Mouse (Mus musculus) testis, adult 2 months (tissue): ENCODE data around the gene Parva. TPM values are rescaled to one million over a fixed set of nuclear protein-coding genes. Genes with fewer than 3 reads are reported as not detected.

ENCODE experiments used
- H3K27ac ChIP-seq: fragments of 200-500 bp; 2 replicates; pipeline ENCODE4 v1.5.1; 2012; ENCODE audit warnings: low read depth, low read length; ENCODE audit not compliant: control insufficient read depth, insufficient read depth
- H3K27me3 ChIP-seq: fragments of 200-500 bp; 2 replicates; pipeline ENCODE4 v1.6.1; 2012; ENCODE audit warnings: mild to moderate bottlenecking, low read length, moderate library complexity; ENCODE audit not compliant: control insufficient read depth, insufficient read depth
- H3K36me3 ChIP-seq: fragments of 200-500 bp; 2 replicates; pipeline ENCODE4 v1.6.1; 2012; ENCODE audit warnings: mild to moderate bottlenecking, low read length; ENCODE audit not compliant: control insufficient read depth, insufficient read depth
- H3K4me1 ChIP-seq: fragments of 200-500 bp; 2 replicates; pipeline ENCODE4 v1.6.1; 2012; ENCODE audit warnings: low read length; ENCODE audit not compliant: control insufficient read depth, insufficient read depth
- H3K4me3 ChIP-seq: fragments of 200-500 bp; 2 replicates; pipeline ENCODE4 v1.5.1; 2012; ENCODE audit warnings: low read depth, mild to moderate bottlenecking, low read length, moderate library complexity, mixed read lengths; ENCODE audit not compliant: control insufficient read depth
- CTCF ChIP-seq: fragments of 200-500 bp; IDR thresholded peaks from 2 replicates; pipeline ENCODE4 v1.5.1; 2012; ENCODE audit warnings: low read depth, mild to moderate bottlenecking, inconsistent platforms, low read length, moderate library complexity; ENCODE audit not compliant: control insufficient read depth, insufficient read depth, insufficient replicate concordance
- POLR2A ChIP-seq: fragments of 200-500 bp; IDR thresholded peaks from 2 replicates; pipeline ENCODE4 v1.6.1; 2012; ENCODE audit warnings: low read depth, mild to moderate bottlenecking, inconsistent platforms, low read length, moderate library complexity; ENCODE audit not compliant: control insufficient read depth
- polyA plus RNA-seq: library from polyadenylated mRNA; depleted of rRNA; stranded (reverse); fragments of >200 nt; gene quantifications from 2 replicates; pipeline ENCODE4 v1.2.3, GENCODE M21; 2012

Gene Parva
- polyA plus RNA-seq, 1 experiment = 5.4 TPM

DNA sequence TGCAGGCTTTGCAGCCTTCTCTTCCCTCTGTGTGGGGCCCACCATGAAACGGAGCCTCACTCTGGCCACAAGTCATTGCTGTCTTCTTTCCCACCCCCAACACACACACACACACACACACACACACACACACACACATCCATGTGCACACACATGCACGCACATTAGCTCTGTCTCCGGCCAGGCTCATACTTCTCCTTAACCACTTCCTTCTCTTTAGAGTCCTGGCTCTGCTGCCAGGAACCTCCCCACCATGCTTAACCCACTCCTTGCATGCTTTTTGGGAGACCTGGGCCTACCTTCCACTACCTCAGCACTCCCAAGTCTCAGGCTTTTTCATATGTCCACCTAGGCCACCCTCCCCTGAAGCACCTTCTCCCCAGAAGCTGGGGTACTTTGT, 76.6 kb downstream of the Parva start:
- Histone ChIP-seq H3K4me3 (no peak overlapping the region), H3K36me3 (no peaks in the 10 kb centered on the region), H3K27me3 (no peaks in the 10 kb centered on the region), H3K4me1 (no peaks in the 10 kb centered on the region), H3K27ac (no peak overlapping the region)
- TF ChIP-seq CTCF (no peak), POLR2A (no peak)

DNA sequence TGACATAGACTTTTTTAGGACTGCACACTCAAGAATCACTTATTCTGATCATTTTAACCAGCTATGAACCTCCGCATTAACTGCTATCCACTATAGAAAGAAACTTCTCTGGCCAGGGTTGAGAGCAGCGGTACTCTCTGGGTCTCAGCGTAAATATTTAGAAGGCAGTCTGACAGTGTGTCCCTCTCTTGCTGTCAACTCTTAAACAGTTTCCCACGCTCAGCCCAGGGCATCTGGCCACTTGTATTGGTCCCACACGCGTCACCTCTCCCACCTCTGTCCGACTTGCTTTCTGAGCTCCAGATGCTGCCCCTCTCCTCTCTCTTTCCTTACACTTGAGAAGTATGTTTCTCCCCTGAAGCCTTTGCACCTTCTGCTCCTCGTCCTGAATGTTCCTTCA, 81.8 kb downstream of the Parva start:
- no peaks in the 10 kb centered on the region for H3K27me3 ChIP-seq
- H3K4me3 ChIP-seq = no peak overlapping the region
- no peaks in the 10 kb centered on the region for H3K4me1 ChIP-seq
- no peak overlapping the region for H3K27ac ChIP-seq
- H3K36me3 ChIP-seq = no peaks in the 10 kb centered on the region
- no peak for TF ChIP-seq POLR2A
- no peak for TF ChIP-seq CTCF

DNA sequence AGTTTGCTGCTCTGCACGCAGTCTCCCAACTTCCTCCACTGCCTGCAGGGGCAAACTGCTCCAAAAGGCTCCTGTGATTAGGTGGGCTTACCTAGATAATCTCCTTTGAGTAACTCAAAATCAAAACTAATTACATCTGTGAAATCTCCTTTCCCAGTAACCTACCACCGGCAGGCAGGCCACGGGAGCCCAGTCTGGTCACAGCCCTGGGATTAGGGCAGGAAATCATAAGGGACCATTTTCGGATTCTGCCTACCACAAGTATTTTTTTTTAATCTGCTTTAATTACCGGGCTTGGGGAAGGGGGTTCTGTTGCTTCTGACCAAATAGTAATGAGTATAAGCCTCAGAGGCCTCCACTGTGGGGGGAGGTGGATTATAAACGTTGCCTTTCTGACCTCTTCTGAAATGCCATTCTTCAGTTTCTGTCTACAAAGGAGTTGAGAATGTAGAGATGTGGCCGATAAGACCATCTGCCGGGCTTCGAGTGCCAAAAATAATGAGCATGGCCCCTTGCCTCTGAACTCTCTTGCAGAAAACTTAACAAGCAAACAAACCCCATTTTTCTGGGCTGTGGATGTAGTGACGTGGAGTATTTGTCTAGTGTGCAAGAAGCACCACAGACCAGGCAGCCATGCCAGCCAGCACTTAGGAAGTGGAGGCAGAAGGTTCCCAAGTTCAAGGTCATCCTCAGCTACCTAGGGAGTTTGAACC, 83.2 kb downstream of the Parva start:
- TF ChIP-seq CTCF (no peak), POLR2A (no peak)
- no peak overlapping the region for H3K27ac ChIP-seq
- H3K4me1 ChIP-seq = no peaks in the 10 kb centered on the region
- no peaks in the 10 kb centered on the region for H3K36me3 ChIP-seq
- H3K27me3 ChIP-seq = no peaks in the 10 kb centered on the region
- no peak overlapping the region for H3K4me3 ChIP-seq

DNA sequence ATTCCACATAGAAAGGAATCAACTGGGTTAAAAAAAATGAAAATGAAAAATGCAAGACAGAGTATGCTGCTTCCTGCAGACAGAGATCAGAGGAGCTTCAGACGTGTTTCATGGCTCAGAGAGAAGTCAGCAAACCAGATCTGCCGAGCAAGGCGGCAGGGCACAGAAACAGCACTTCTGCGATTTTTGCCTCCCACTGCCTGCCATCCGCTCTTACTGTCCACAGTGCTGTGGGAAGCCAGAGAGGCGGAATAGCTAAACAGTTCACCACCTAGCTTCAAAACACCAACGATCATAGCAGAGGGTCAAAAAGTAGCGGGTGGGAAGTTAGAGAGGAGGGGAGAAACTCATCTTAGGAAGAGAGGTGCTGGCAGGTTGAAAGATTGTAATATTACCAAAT, 84.0 kb downstream of the Parva start:
- no peak for TF ChIP-seq POLR2A
- no peak for TF ChIP-seq CTCF
- no peaks in the 10 kb centered on the region for H3K4me1 ChIP-seq

DNA sequence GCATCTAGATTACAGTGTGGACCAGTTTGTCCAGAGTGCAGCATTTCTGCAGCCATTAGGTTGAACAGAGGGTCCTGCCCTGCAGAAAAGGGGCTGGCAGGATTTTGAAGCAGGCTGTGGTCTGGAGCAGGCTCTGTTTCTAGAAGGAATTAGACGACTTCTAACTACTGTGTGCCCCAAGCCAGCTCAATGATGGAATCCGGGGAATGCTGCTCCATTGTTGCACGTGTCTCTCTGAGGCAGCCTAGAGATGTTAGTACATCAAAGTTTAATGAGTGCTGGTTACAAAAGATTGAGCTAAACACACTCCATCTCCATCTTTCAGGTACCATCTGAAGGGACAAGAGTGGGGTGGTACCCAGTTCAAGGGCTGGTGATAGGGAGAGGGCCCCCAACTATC, 85.0 kb downstream of the Parva start:
- no peak for TF ChIP-seq POLR2A
- TF ChIP-seq CTCF = no peak
- H3K4me3 ChIP-seq = no peak overlapping the region
- no peaks in the 10 kb centered on the region for H3K4me1 ChIP-seq
- H3K36me3 ChIP-seq = no peaks in the 10 kb centered on the region
- H3K27me3 ChIP-seq = no peaks in the 10 kb centered on the region
- H3K27ac ChIP-seq = no peak overlapping the region

More for the DNA sequence above, 84.0 kb downstream of the Parva start:
- no peaks in the 10 kb centered on the region for H3K27me3 ChIP-seq
- H3K4me3 ChIP-seq = no peak overlapping the region
- no peaks in the 10 kb centered on the region for H3K36me3 ChIP-seq
- no peak overlapping the region for H3K27ac ChIP-seq

DNA sequence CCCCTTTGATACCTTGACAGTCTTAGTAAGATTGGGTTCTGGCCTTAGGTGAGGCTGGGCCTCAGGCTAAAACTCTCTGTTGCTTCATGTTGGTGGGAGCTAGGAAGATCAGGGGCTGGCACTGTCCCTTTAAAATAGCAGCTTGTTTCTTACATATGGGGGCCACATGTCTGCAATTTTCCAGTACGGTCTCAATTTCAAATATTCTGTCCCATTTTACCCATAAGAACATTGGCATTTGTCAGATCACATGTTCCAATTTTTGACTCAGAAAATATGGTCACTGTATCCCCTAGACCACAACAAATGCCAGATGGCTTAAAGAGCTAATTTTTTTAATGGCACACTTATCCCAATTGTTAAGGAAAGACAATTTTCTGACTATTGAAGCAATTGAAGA, 85.6 kb downstream of the Parva start:
- Histone ChIP-seq H3K4me3 (no peak overlapping the region), H3K27ac (no peak overlapping the region), H3K36me3 (no peaks in the 10 kb centered on the region), H3K4me1 (no peaks in the 10 kb centered on the region), H3K27me3 (no peaks in the 10 kb centered on the region)
- TF ChIP-seq CTCF (no peak), POLR2A (no peak)

DNA sequence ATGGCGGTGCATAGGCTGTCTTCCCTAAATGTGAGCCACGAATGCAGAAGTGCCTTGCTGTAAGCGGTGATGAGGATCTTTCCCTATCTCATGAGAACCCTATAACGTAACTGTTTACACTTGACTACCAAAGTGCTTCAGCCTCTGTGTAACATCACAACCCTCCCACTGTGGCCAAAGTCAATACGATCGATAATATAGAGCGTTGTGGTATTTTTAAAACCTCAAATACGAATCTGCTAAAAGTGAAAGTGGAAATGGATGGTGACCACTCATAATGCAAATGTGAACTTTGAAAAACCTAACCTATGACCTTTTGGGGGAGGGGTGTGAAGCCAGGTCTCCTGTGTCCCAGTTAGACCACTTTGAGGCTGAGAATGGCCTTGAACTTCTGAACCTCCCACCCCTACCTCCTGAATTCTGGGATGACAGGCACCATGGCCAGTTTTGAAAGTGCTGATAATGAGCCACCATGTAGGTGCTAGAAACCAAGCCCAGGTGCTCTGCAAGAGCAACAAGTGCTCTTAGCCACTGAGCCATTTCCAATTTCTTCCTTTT, 87.4 kb downstream of the Parva start:
- Histone ChIP-seq H3K4me3 (no peak overlapping the region), H3K27me3 (no peaks in the 10 kb centered on the region), H3K4me1 (no peaks in the 10 kb centered on the region), H3K27ac (no peak overlapping the region), H3K36me3 (no peaks in the 10 kb centered on the region)
- TF ChIP-seq POLR2A (no peak), CTCF (no peak)
